In genomic region chr1:46966917-46967266, GRCm38 (mm10) we compare ENCODE assay signal across 19 mouse cellular contexts.
DNase-seq lines count a peak whose midpoint lies in the region; ATAC-seq and TF ChIP-seq lines count a peak whose summit lies in the region.
"Had no signal": no experiment of that assay in that cellular context is flagged by ENCODE, and none has a peak within 500 bp of the region (broad histone marks: within the 10 kb centered on the region; RNA-seq: fewer than 3 reads in every experiment).

No protein-coding gene starts in this region.

- peaks cover 8% of the 10 kb centered on the region; the same call in 1 of the 2 replicates for H3K4me1 ChIP-seq in cortical plate, adult 2 months (ENCODE audit: control insufficient read depth, insufficient read depth, low read length)
- H3K4me1 ChIP-seq in midbrain, postnatal 0 days (ENCODE audit: insufficient read depth, low read length), result no peaks in the 10 kb centered on the region; the same call in 1 of the 2 replicates
- H3K4me1 ChIP-seq in heart, embryonic 11.5 days (ENCODE audit: control insufficient read depth, insufficient read depth, low read length), result 0 out of 2 replicates have a peak, but pooled peaks cover 3% of the 10 kb centered on the region

- DNase-seq in left cerebral cortex, adult 2 months (ENCODE audit: extremely low spot score in 1 of 2, low spot score in 2 of 2), result no peak
- DNase-seq in left cerebral cortex, postnatal 36 days (ENCODE audit: low spot score in 2 of 2), result no peak
- DNase-seq in brain, adult 2 months (ENCODE audit: low read depth, low spot score), result peak; percentile 12
- no peak for DNase-seq in midbrain, postnatal 0 days (ENCODE audit: low spot score)
- DNase-seq: adrenal gland, adult 2 months; adrenal gland, postnatal 36 days; cerebellum, adult 11 months; cerebellum, adult 8-10 months; cerebellum, postnatal 14 days; forebrain, postnatal 0 days; gastrocnemius, postnatal 14 days; heart, adult 2 months had no signal

- H3K27ac ChIP-seq in left cerebral cortex, adult 2 months, result peak overlapping the region; percentile 93
- peak overlapping the region; percentile 99 for H3K27ac ChIP-seq in cortical plate, adult 2 months (ENCODE audit: insufficient read depth, low read length)
- 0 out of 2 replicates have a peak overlapping the region, but pooled peaks have one; percentile 13 for H3K27ac ChIP-seq in midbrain, postnatal 0 days (ENCODE audit: low read depth, low read length)
- H3K27ac ChIP-seq in heart, embryonic 11.5 days (ENCODE audit: low read depth, low read length), result no peak overlapping the region
- H3K27ac ChIP-seq: embryonic facial prominence, embryonic 13.5 days; forebrain, embryonic 13.5 days; heart, adult 2 months; hindbrain, embryonic 10.5 days had no signal

- ATAC-seq in midbrain, postnatal 0 days (ENCODE audit: low FRiP score), result peak; percentile 78
- no peak for ATAC-seq in heart, embryonic 11.5 days (replicated peaks; ENCODE audit: insufficient number of reproducible peaks, low FRiP score, low TSS enrichment)
- ATAC-seq: forebrain, embryonic 13.5 days; forebrain, postnatal 0 days; hindbrain, embryonic 16.5 days had no signal

- WGBS in midbrain, postnatal 0 days, result 25% methylated on average over 3 of the region's 3 CpGs
- 65% methylated on average over 3 of the region's 3 CpGs for WGBS in heart, embryonic 11.5 days (ENCODE audit: insufficient replicate concordance)

- H3K9me3 ChIP-seq in midbrain, postnatal 0 days (ENCODE audit: low read length), result no peaks in the 10 kb centered on the region
- no peaks in the 10 kb centered on the region for H3K9me3 ChIP-seq in heart, embryonic 11.5 days (replicated peaks; ENCODE audit: control insufficient read depth, low read length)
- H3K9me3 ChIP-seq: embryonic facial prominence, embryonic 13.5 days; forebrain, embryonic 13.5 days; heart, embryonic 12.5 days; hindbrain, embryonic 10.5 days had no signal

- H3K36me3 ChIP-seq in midbrain, postnatal 0 days (ENCODE audit: insufficient read depth, low read length), result no peaks in the 10 kb centered on the region
- H3K36me3 ChIP-seq in heart, embryonic 11.5 days (ENCODE audit: control insufficient read depth, insufficient read depth, low read length), result no peaks in the 10 kb centered on the region
- H3K36me3 ChIP-seq: embryonic facial prominence, embryonic 13.5 days; heart, embryonic 12.5 days; hindbrain, embryonic 10.5 days had no signal

- no peak overlapping the region for H3K4me3 ChIP-seq in left cerebral cortex, adult 2 months
- no peak overlapping the region for H3K4me3 ChIP-seq in cortical plate, adult 2 months (ENCODE audit: insufficient read depth, low read length)
- no peak overlapping the region for H3K4me3 ChIP-seq in midbrain, postnatal 0 days (ENCODE audit: low read depth, low read length)
- no peak overlapping the region for H3K4me3 ChIP-seq in heart, embryonic 11.5 days (ENCODE audit: low read depth, low read length)
- H3K4me3 ChIP-seq: embryonic facial prominence, embryonic 13.5 days; forebrain, embryonic 13.5 days; heart, adult 2 months; heart, embryonic 12.5 days; hindbrain, embryonic 10.5 days had no signal

- no peak overlapping the region for H3K9ac ChIP-seq in midbrain, postnatal 0 days (replicated peaks; ENCODE audit: low read length, poor library complexity, severe bottlenecking)
- no peak overlapping the region for H3K9ac ChIP-seq in heart, embryonic 11.5 days (ENCODE audit: low read depth, low read length)
- H3K9ac ChIP-seq: embryonic facial prominence, embryonic 13.5 days; forebrain, embryonic 13.5 days; forebrain, postnatal 0 days; heart, embryonic 12.5 days had no signal

- no peaks in the 10 kb centered on the region for H3K27me3 ChIP-seq in midbrain, postnatal 0 days (ENCODE audit: insufficient read depth, low read length)
- no peaks in the 10 kb centered on the region for H3K27me3 ChIP-seq in heart, embryonic 11.5 days (ENCODE audit: control insufficient read depth, insufficient read depth, low read length)
- H3K27me3 ChIP-seq: embryonic facial prominence, embryonic 13.5 days; forebrain, embryonic 13.5 days; heart, embryonic 12.5 days had no signal

- no peak for TF ChIP-seq POLR2A in cortical plate, adult 2 months (IDR thresholded peaks at IDR 0.05; ENCODE audit: extremely low read depth, insufficient read depth, low read length)

- intact Hi-C loops in left cerebral cortex, adult 2 months (cut with DNase I), result loop anchor here (2.0 to 10.0 kb wide), 5 partner anchors 84 to 518 kb away; no protein-coding TSS in a partner anchor
- intact Hi-C loops in left cerebral cortex, postnatal 36 days (cut with DNase I), result loop anchor here (2.0 kb wide), 1 partner anchor 114 kb away; no protein-coding TSS in a partner anchor

- no peak overlapping the region for H3K4me2 ChIP-seq in midbrain, postnatal 0 days (ENCODE audit: low read depth, low read length, poor library complexity, severe bottlenecking)
- no peak overlapping the region for H3K4me2 ChIP-seq in heart, embryonic 11.5 days
- H3K4me2 ChIP-seq: embryonic facial prominence, embryonic 13.5 days; forebrain, embryonic 13.5 days; heart, embryonic 12.5 days had no signal

- TF ChIP-seq CTCF in left cerebral cortex, adult 2 months (IDR thresholded peaks at IDR 0.05), result no peak
- TF ChIP-seq CTCF in cortical plate, adult 2 months (IDR thresholded peaks at IDR 0.05; ENCODE audit: extremely low read depth, insufficient read depth, low read length), result no peak
- TF ChIP-seq CTCF in midbrain, postnatal 0 days (IDR thresholded peaks at IDR 0.05), result no peak
